20 mouse cellular contexts compared by ENCODE assay signal in the genomic region with DNA sequence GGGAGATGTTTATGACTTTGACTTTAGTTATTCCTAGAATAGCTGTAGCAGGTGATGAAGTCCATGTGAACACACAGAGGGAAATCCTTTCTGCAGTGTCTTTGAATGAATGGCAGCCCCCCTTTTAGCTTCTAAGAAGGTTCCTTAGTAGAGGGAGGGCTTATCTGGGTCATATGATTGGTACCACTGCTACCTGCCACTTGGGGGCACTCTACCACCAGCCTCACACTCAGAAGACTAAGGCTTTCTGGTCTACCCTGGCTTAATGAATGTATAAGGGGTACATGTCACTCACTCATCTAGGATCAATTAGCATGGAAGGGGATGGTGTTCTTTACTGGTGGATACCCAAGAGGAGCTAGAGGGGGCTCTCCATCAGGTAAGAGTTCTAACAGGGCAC. TPM values are rescaled to one million over a fixed set of nuclear protein-coding genes. Genes with fewer than 3 reads are reported as not detected.
DNase-seq lines count a peak whose midpoint lies in the region; ATAC-seq and TF ChIP-seq lines count a peak whose summit lies in the region.
"Had no signal": no experiment of that assay in that cellular context is flagged by ENCODE, and none has a peak within 500 bp of the region (broad histone marks: within the 10 kb centered on the region; RNA-seq: fewer than 3 reads in every experiment).

No protein-coding gene starts in this region.

- ATAC-seq in intestine, postnatal 0 days: no peak
- no peak for ATAC-seq in intestine, embryonic 15.5 days
- 0 out of 2 replicates have a peak, but pooled peaks have one; percentile 48 for ATAC-seq in midbrain, postnatal 0 days (ENCODE audit: low FRiP score)
- ATAC-seq in midbrain, embryonic 15.5 days (replicated peaks): no peak
- ATAC-seq in hindbrain, embryonic 16.5 days: no peak
- ATAC-seq: forebrain, embryonic 13.5 days had no signal

- no peak overlapping the region for H3K4me2 ChIP-seq in intestine, postnatal 0 days (replicated peaks; ENCODE audit: low read depth)
- no peak overlapping the region for H3K4me2 ChIP-seq in intestine, embryonic 15.5 days (replicated peaks)
- no peak overlapping the region for H3K4me2 ChIP-seq in midbrain, postnatal 0 days (ENCODE audit: low read depth, low read length, poor library complexity, severe bottlenecking)
- H3K4me2 ChIP-seq in midbrain, embryonic 15.5 days: no peak overlapping the region
- no peak overlapping the region for H3K4me2 ChIP-seq in hindbrain, embryonic 16.5 days (ENCODE audit: low read length)
- H3K4me2 ChIP-seq: embryonic facial prominence, embryonic 13.5 days; forebrain, embryonic 13.5 days; limb, embryonic 15.5 days had no signal

- H3K36me3 ChIP-seq in intestine, postnatal 0 days (ENCODE audit: control insufficient read depth, insufficient read depth): peaks cover 19% of the 10 kb centered on the region; the same call in 1 of the 2 replicates
- peaks cover 15% of the 10 kb centered on the region for H3K36me3 ChIP-seq in intestine, embryonic 15.5 days
- H3K36me3 ChIP-seq in midbrain, postnatal 0 days (ENCODE audit: insufficient read depth, low read length): no peaks in the 10 kb centered on the region
- no peaks in the 10 kb centered on the region for H3K36me3 ChIP-seq in midbrain, embryonic 15.5 days (replicated peaks)
- H3K36me3 ChIP-seq in hindbrain, embryonic 16.5 days (ENCODE audit: control insufficient read depth, insufficient read depth, low read length): no peaks in the 10 kb centered on the region
- H3K36me3 ChIP-seq: G1E had no signal

- H3K27me3 ChIP-seq in intestine, postnatal 0 days (replicated peaks; ENCODE audit: control insufficient read depth, insufficient read depth, low read length): no peaks in the 10 kb centered on the region
- H3K27me3 ChIP-seq in intestine, embryonic 15.5 days (replicated peaks): no peaks in the 10 kb centered on the region
- no peaks in the 10 kb centered on the region for H3K27me3 ChIP-seq in midbrain, postnatal 0 days (ENCODE audit: insufficient read depth, low read length)
- H3K27me3 ChIP-seq in midbrain, embryonic 15.5 days (replicated peaks): no peaks in the 10 kb centered on the region
- no peaks in the 10 kb centered on the region for H3K27me3 ChIP-seq in hindbrain, embryonic 16.5 days (replicated peaks; ENCODE audit: control insufficient read depth, insufficient read depth, low read length)
- H3K27me3 ChIP-seq: embryonic facial prominence, embryonic 13.5 days; forebrain, embryonic 13.5 days; limb, embryonic 15.5 days had no signal

- no peak overlapping the region for H3K4me3 ChIP-seq in intestine, postnatal 0 days (ENCODE audit: low read depth, low read length)
- H3K4me3 ChIP-seq in intestine, embryonic 15.5 days (replicated peaks): no peak overlapping the region
- H3K4me3 ChIP-seq in midbrain, postnatal 0 days (ENCODE audit: low read depth, low read length): no peak overlapping the region
- H3K4me3 ChIP-seq in midbrain, embryonic 15.5 days: no peak overlapping the region
- no peak overlapping the region for H3K4me3 ChIP-seq in hindbrain, embryonic 16.5 days (ENCODE audit: low read length)
- H3K4me3 ChIP-seq: embryonic facial prominence, embryonic 13.5 days; forebrain, embryonic 13.5 days; limb, embryonic 15.5 days had no signal

- DNase-seq in midbrain, postnatal 0 days (ENCODE audit: low spot score): no peak
- DNase-seq in NIH3T3 (ENCODE audit: low read depth): peak; percentile 7
- DNase-seq in large intestine, adult 2 months (ENCODE audit: low read depth, low spot score): peak; percentile 6
- no peak for DNase-seq in urinary bladder, adult 2 months (ENCODE audit: low spot score)
- DNase-seq: cerebellum, postnatal 14 days; gastrocnemius, postnatal 25 days; kidney, postnatal 14 days; layer of hippocampus, postnatal 36 days had no signal

- no peaks in the 10 kb centered on the region for H3K4me1 ChIP-seq in intestine, postnatal 0 days (replicated peaks; ENCODE audit: control insufficient read depth, insufficient read depth, low read length)
- no peaks in the 10 kb centered on the region for H3K4me1 ChIP-seq in intestine, embryonic 15.5 days (replicated peaks)
- no peaks in the 10 kb centered on the region for H3K4me1 ChIP-seq in midbrain, postnatal 0 days (ENCODE audit: insufficient read depth, low read length)
- 0 out of 2 replicates have a peak, but pooled peaks cover 9% of the 10 kb centered on the region for H3K4me1 ChIP-seq in midbrain, embryonic 15.5 days
- H3K4me1 ChIP-seq in hindbrain, embryonic 16.5 days (ENCODE audit: control insufficient read depth, insufficient read depth, low read depth, low read length): peaks cover 4% of the 10 kb centered on the region; the same call in 1 of the 2 replicates

- H3K9ac ChIP-seq in intestine, postnatal 0 days (ENCODE audit: low read depth, low read length): no peak overlapping the region
- H3K9ac ChIP-seq in intestine, embryonic 15.5 days: no peak overlapping the region
- no peak overlapping the region for H3K9ac ChIP-seq in midbrain, postnatal 0 days (replicated peaks; ENCODE audit: low read length, poor library complexity, severe bottlenecking)
- H3K9ac ChIP-seq in midbrain, embryonic 15.5 days: no peak overlapping the region
- H3K9ac ChIP-seq in hindbrain, embryonic 16.5 days (ENCODE audit: low read depth, low read length): no peak overlapping the region
- H3K9ac ChIP-seq: embryonic facial prominence, embryonic 13.5 days; forebrain, embryonic 13.5 days; limb, embryonic 15.5 days had no signal

- TF ChIP-seq CTCF in intestine, postnatal 0 days (IDR thresholded peaks at IDR 0.05; ENCODE audit: low read depth): peak; percentile 65
- peak; percentile 49 for TF ChIP-seq CTCF in midbrain, postnatal 0 days (IDR thresholded peaks at IDR 0.05)

- no peak overlapping the region for H3K27ac ChIP-seq in intestine, postnatal 0 days (ENCODE audit: low read depth, low read length)
- no peak overlapping the region for H3K27ac ChIP-seq in intestine, embryonic 15.5 days
- H3K27ac ChIP-seq in midbrain, postnatal 0 days (ENCODE audit: low read depth, low read length): no peak overlapping the region
- H3K27ac ChIP-seq in midbrain, embryonic 15.5 days: no peak overlapping the region
- H3K27ac ChIP-seq in hindbrain, embryonic 16.5 days (ENCODE audit: low read depth, low read length): no peak overlapping the region
- H3K27ac ChIP-seq: embryonic facial prominence, embryonic 13.5 days; forebrain, embryonic 13.5 days; limb, embryonic 15.5 days had no signal

- H3K9me3 ChIP-seq in intestine, postnatal 0 days (ENCODE audit: control insufficient read depth): no peaks in the 10 kb centered on the region
- H3K9me3 ChIP-seq in intestine, embryonic 15.5 days: no peaks in the 10 kb centered on the region
- no peaks in the 10 kb centered on the region for H3K9me3 ChIP-seq in midbrain, postnatal 0 days (ENCODE audit: low read length)
- no peaks in the 10 kb centered on the region for H3K9me3 ChIP-seq in midbrain, embryonic 15.5 days
- H3K9me3 ChIP-seq in hindbrain, embryonic 16.5 days (ENCODE audit: control insufficient read depth, low read length): no peaks in the 10 kb centered on the region
- H3K9me3 ChIP-seq: embryonic facial prominence, embryonic 13.5 days; forebrain, embryonic 13.5 days; limb, embryonic 15.5 days had no signal

RNA-seq across cellular contexts. Expression of a gene that starts 24.7 kb away (rescaled TPM):
- polyA plus RNA-seq in intestine, postnatal 0 days (2015; fragmentation: Nextera tagmentation; extraction: Ambion mirVana): 0.13 and 0.16 TPM in 2 replicates
- 0.19 and 0.20 TPM in 2 replicates for polyA plus RNA-seq in intestine, embryonic 15.5 days (2015; fragmentation: Nextera tagmentation; extraction: Ambion mirVana)
- 28.6 and 31.8 TPM in 2 replicates for total RNA-seq in midbrain, postnatal 0 days (2014; rRNA removed)
- 24.8 and 25.0 TPM in 2 replicates for polyA plus RNA-seq in midbrain, postnatal 0 days (2015; fragmentation: Nextera tagmentation; extraction: Ambion mirVana)
- polyA plus RNA-seq in midbrain, embryonic 15.5 days (2015; fragmentation: Nextera tagmentation; extraction: Ambion mirVana): 15.7 and 16.1 TPM in 2 replicates
- polyA plus RNA-seq in large intestine, adult 2 months (2012; rRNA removed): 0.04 and 0.05 TPM in 2 replicates
- polyA plus RNA-seq in urinary bladder, adult 2 months (2012; rRNA removed): 0.04 and 0.10 TPM in 2 replicates
- polyA plus RNA-seq in hindbrain, embryonic 16.5 days (2015; fragmentation: Nextera tagmentation; extraction: Ambion mirVana): 22.0 and 27.7 TPM in 2 replicates
- total RNA-seq: megakaryocyte, adult 5-6 weeks; monocyte, adult 5-6 weeks; neutrophil, adult 5-6 weeks had no signal
- polyA plus RNA-seq: G1E; stomach, embryonic 16.5 days had no signal

Comparison
In these comparisons a context has a peak if more than half of its experiments do, and no peak if none do; other contexts are left out.
1. DNase-seq: peak in NIH3T3 (single experiment) and large intestine, adult 2 months (single experiment); none in midbrain, postnatal 0 days (single experiment) and urinary bladder, adult 2 months (single experiment).
2. RNA of a gene that starts 24.7 kb away (polyA plus RNA-seq): 22.0 to 27.7 TPM in hindbrain, embryonic 16.5 days, 24.8 to 25.0 TPM in midbrain, postnatal 0 days and 15.7 to 16.1 TPM in midbrain, embryonic 15.5 days; 0.19 to 0.20 TPM in intestine, embryonic 15.5 days, 0.13 to 0.16 TPM in intestine, postnatal 0 days, 0.04 to 0.10 TPM in urinary bladder, adult 2 months and 0.04 to 0.05 TPM in large intestine, adult 2 months; every median in the first group is over 10 times any median in the second.